Mouse (Mus musculus): Measurements from ENCODE around the gene Ephb1.

The Ephb1 gene

GRCm38 (mm10) chr9:102305432-102306100 is 48.9 kb downstream of the Ephb1 start:
- DNase-seq, result no peak

- no peak for DNase-seq
These were observed 49.7 kb downstream of the Ephb1 start for GRCm38 (mm10) chr9:102304796-102305195.

- DNase-seq, result no peak
These were observed 50.6 kb downstream of the Ephb1 start for GRCm38 (mm10) chr9:102303882-102304281.

- no peak for DNase-seq
These were observed 53.5 kb downstream of the Ephb1 start for GRCm38 (mm10) chr9:102300985-102301384.

- no peak for DNase-seq
These were observed 55.8 kb downstream of the Ephb1 start for GRCm38 (mm10) chr9:102298741-102299140.

- no peak for DNase-seq
These were observed 56.5 kb downstream of the Ephb1 start for GRCm38 (mm10) chr9:102297986-102298385.

GRCm38 (mm10) chr9:102297176-102297575 is 57.3 kb downstream of the Ephb1 start:
- DNase-seq, result no peak

GRCm38 (mm10) chr9:102293605-102294004 is 60.9 kb downstream of the Ephb1 start:
- no peak for DNase-seq

- DNase-seq, result no peak
These were observed 63.3 kb downstream of the Ephb1 start for GRCm38 (mm10) chr9:102291230-102291629.

GRCm38 (mm10) chr9:102288356-102288755 is 66.1 kb downstream of the Ephb1 start:
- DNase-seq, result no peak

- no peak for DNase-seq
These were observed 78.6 kb downstream of the Ephb1 start for GRCm38 (mm10) chr9:102275931-102276330.

GRCm38 (mm10) chr9:102274016-102274415 is 80.5 kb downstream of the Ephb1 start:
- DNase-seq, result peak; percentile 29

- DNase-seq, result no peak
These were observed 81.1 kb downstream of the Ephb1 start for GRCm38 (mm10) chr9:102273469-102273808.

GRCm38 (mm10) chr9:102272731-102273468 is 81.6 kb downstream of the Ephb1 start:
- peak; percentile 37 for DNase-seq

GRCm38 (mm10) chr9:102270496-102270895 is 84.0 kb downstream of the Ephb1 start:
- no peak for DNase-seq

- DNase-seq, result peak; percentile 73
These were observed 87.0 kb downstream of the Ephb1 start for GRCm38 (mm10) chr9:102267311-102268027.

- DNase-seq, result no peak
These were observed 90.7 kb downstream of the Ephb1 start for GRCm38 (mm10) chr9:102263760-102264159.

GRCm38 (mm10) chr9:102262100-102262501 is 92.4 kb downstream of the Ephb1 start:
- no peak for DNase-seq

GRCm38 (mm10) chr9:102261511-102261910 is 93.0 kb downstream of the Ephb1 start:
- no peak for DNase-seq

- no peak for DNase-seq
These were observed 98.1 kb downstream of the Ephb1 start for GRCm38 (mm10) chr9:102256407-102256806.

- no peak for DNase-seq
These were observed 98.7 kb downstream of the Ephb1 start for GRCm38 (mm10) chr9:102255803-102256202.

- DNase-seq, result no peak
These were observed 105.2 kb downstream of the Ephb1 start for GRCm38 (mm10) chr9:102249124-102249816.

- no peak for DNase-seq
These were observed 108.9 kb downstream of the Ephb1 start for GRCm38 (mm10) chr9:102245551-102245950.
